Mouse (Mus musculus) liver, embryonic 14.5 days (tissue): ENCODE results near the gene Rpp25.

Source experiments
- CTCF ChIP-seq: IDR thresholded peaks from 2 replicates; pipeline ENCODE4 v1.5.1; 2016; ENCODE audit warnings: antibody characterized with exemption, low read depth, control low read depth
- EP300 ChIP-seq: IDR thresholded peaks from 2 replicates; pipeline ENCODE4 v1.6.1; 2016; ENCODE audit warnings: antibody characterized with exemption, low read depth

GRCm38 (mm10) chr9:57554753-57555152 lies 50.9 kb downstream of the Rpp25 start:
- TF ChIP-seq CTCF (no peak), EP300 (no peak)
